Mouse (Mus musculus): ENCODE results near the gene Slc35c1.

DNA sequence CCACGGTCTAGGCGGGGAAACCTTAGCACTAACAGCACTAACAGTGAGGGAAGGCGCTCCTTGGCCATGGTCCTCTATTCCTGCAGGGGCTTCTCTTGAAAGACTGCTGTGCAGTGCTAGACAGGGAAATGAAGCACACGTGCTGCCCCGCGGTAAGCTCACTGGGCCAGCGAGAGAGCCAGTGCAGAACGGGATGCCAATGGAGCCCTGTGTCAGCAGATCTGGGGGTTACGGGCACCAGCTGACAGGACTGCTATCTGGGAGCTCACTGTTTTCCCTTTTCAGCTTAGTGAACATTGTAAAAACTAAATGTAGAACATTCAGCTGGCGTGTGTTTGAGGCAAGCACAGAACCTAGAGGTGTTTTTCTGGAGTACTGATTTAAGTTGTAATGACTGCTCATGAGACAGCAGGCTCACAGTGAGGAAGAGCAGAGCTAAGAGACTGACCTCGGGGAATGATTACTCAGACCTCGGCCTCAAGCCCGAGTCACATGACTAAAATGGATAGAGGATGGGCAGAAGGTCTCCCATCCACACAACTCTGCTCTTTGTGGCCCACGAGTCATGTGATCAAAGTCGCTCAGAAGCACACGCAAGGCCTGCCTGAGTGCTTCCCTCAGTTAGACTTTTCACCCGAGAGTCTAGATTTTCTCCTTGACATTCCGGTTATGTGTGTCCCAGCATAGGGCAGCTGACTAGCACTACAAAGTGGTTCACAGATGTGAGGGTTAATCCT is 51.9 kb downstream of the Slc35c1 start:
- TF ChIP-seq CTCF (IDR thresholded peaks at IDR 0.05; ENCODE audit: borderline replicate concordance, insufficient read depth, low read depth, low read length) (no peak), POLR2A (IDR thresholded peaks at IDR 0.05; ENCODE audit: borderline replicate concordance, insufficient read depth, low read length) (no peak)

Measured in cerebellum, adult 2 months (tissue).